In genomic region chr6:18310983-18311382, GRCm38 (mm10) we compare ENCODE assay signal across 17 mouse cellular contexts.
"Had no signal": no experiment of that assay in that cellular context is flagged by ENCODE, and none has a peak within 500 bp of the region (broad histone marks: within the 10 kb centered on the region; RNA-seq: fewer than 3 reads in every experiment).

No protein-coding gene starts in this region.

- H3K27ac ChIP-seq: kidney, postnatal 0 days; left cerebral cortex, adult 2 months; limb, embryonic 13.5 days; liver, embryonic 13.5 days; stomach, embryonic 15.5 days had no signal

- ATAC-seq: intestine, postnatal 0 days had no signal

- H3K4me1 ChIP-seq: limb, embryonic 13.5 days; liver, embryonic 13.5 days; stomach, embryonic 15.5 days had no signal

- H3K9ac ChIP-seq: limb, embryonic 13.5 days; liver, embryonic 13.5 days; stomach, embryonic 15.5 days had no signal

- H3K4me3 ChIP-seq: left cerebral cortex, adult 2 months; limb, embryonic 13.5 days; liver, embryonic 13.5 days; stomach, embryonic 15.5 days had no signal

- H3K27me3 ChIP-seq: limb, embryonic 13.5 days; liver, embryonic 13.5 days; stomach, embryonic 15.5 days had no signal

- H3K36me3 ChIP-seq: limb, embryonic 13.5 days; liver, embryonic 13.5 days; stomach, embryonic 15.5 days had no signal

- DNase-seq: kidney, adult 2 months; kidney, postnatal 36 days; layer of hippocampus, postnatal 36 days; left cerebral cortex, postnatal 4 days; liver, embryonic 13.5 days; lung, adult 2 months; lung, postnatal 4 days; midbrain, embryonic 14.5 days; thymus, adult 2 months; thymus, postnatal 14 days; thymus, postnatal 4 days had no signal

- H3K4me2 ChIP-seq: limb, embryonic 13.5 days; liver, embryonic 13.5 days; midbrain, embryonic 11.5 days; stomach, embryonic 15.5 days had no signal

- H3K9me3 ChIP-seq: limb, embryonic 13.5 days; liver, embryonic 13.5 days; stomach, embryonic 15.5 days had no signal
